Mouse (Mus musculus) hindbrain, embryonic 10.5 days (tissue): ENCODE results near the gene Bcorl1. TPM values are rescaled to one million over a fixed set of nuclear protein-coding genes. Genes with fewer than 3 reads are reported as not detected.

Experiments
- DNase-seq: peaks from one replicate; pipeline ENCODE4 v3.0.0-alpha.2; 2017; ENCODE audit warnings: low spot score
- H3K27ac ChIP-seq: fragments of 300-500 bp; sonication (generic); 2 replicates; pipeline ENCODE4 v1.5.1; 2016; ENCODE audit warnings: mild to moderate bottlenecking, moderate library complexity
- H3K27me3 ChIP-seq: fragments of 300-500 bp; sonication (generic); 2 replicates; pipeline ENCODE4 v1.6.1; 2016; ENCODE audit warnings: mild to moderate bottlenecking; ENCODE audit not compliant: poor library complexity, insufficient read depth, severe bottlenecking
- H3K36me3 ChIP-seq: fragments of 300-500 bp; sonication (generic); 2 replicates; pipeline ENCODE4 v1.6.1; 2016; ENCODE audit warnings: mild to moderate bottlenecking, moderate library complexity
- H3K4me1 ChIP-seq: fragments of 300-500 bp; sonication (generic); replicated peaks from 2 replicates; pipeline ENCODE4 v1.6.1; 2016; ENCODE audit warnings: mild to moderate bottlenecking
- H3K4me3 ChIP-seq: fragments of 300-500 bp; sonication (generic); 2 replicates; pipeline ENCODE4 v1.5.1; 2016; ENCODE audit warnings: mild to moderate bottlenecking, moderate library complexity
- H3K9me3 ChIP-seq: fragments of 300-500 bp; sonication (generic); 2 replicates; pipeline ENCODE4 v1.6.1; 2016; ENCODE audit warnings: mild to moderate bottlenecking, moderate library complexity
- WGBS: fragments of 180-500 bp; shearing (Covaris S2); methylation state at CpG from one replicate; pipeline ENCODE4 v1.1.7; 2016; 5-methylcytosine and 5-hydroxymethylcytosine counted together
- polyA plus RNA-seq: library from polyadenylated mRNA; unstranded; fragments of >200 nt; fragmentation: Nextera tagmentation; extraction: Ambion mirVana; gene quantifications from 2 replicates; pipeline ENCODE4 v1.2.1, GENCODE M21; 2016

Gene Bcorl1
- polyA plus RNA-seq, 1 experiment from 2014 or later = 5.4 TPM

GRCm38 (mm10) chrX:48454495-48454878 is 113.3 kb downstream of the Bcorl1 start:
- no peaks in the 10 kb centered on the region for H3K36me3 ChIP-seq
- H3K4me1 ChIP-seq = peaks cover 21% of the 10 kb centered on the region; the same call in 1 of the 2 replicates
- no peaks in the 10 kb centered on the region; the same call in 1 of the 2 replicates for H3K9me3 ChIP-seq
- 22% methylated on average over 21 of the region's 21 CpGs for WGBS
- DNase-seq = no peak
- H3K27me3 ChIP-seq = peaks cover 64% of the 10 kb centered on the region
- peak overlapping the region; percentile 50 for H3K4me3 ChIP-seq
- H3K27ac ChIP-seq = peak overlapping the region; percentile 70; the same call in 1 of the 2 replicates

- 39% methylated on average over 9 of the region's 9 CpGs for WGBS
- peaks cover 15% of the 10 kb centered on the region; the same call in 1 of the 2 replicates for H3K4me1 ChIP-seq
- DNase-seq = no peak
- H3K36me3 ChIP-seq = no peaks in the 10 kb centered on the region
- H3K9me3 ChIP-seq = no peaks in the 10 kb centered on the region; the same call in 1 of the 2 replicates
- H3K27ac ChIP-seq = no peak overlapping the region
- peaks cover 64% of the 10 kb centered on the region for H3K27me3 ChIP-seq
- H3K4me3 ChIP-seq = no peak overlapping the region
These were observed 113.9 kb downstream of the Bcorl1 start for GRCm38 (mm10) chrX:48455018-48455417.

GRCm38 (mm10) chrX:48456956-48457355 is 115.8 kb downstream of the Bcorl1 start:
- Histone ChIP-seq H3K36me3 (no peaks in the 10 kb centered on the region), H3K9me3 (no peaks in the 10 kb centered on the region; the same call in 1 of the 2 replicates), H3K4me3 (no peak overlapping the region), H3K27ac (no peak overlapping the region), H3K4me1 (peaks cover 12% of the 10 kb centered on the region; the same call in 1 of the 2 replicates), H3K27me3 (peaks cover 53% of the 10 kb centered on the region)
- 65% methylated on average over 6 of the region's 6 CpGs for WGBS
- DNase-seq = no peak

Other genes with a start within 250 kb of the Bcorl1 start
- gene Xpnpep2, start 232.6 kb upstream of the Bcorl1 start, polyA plus RNA-seq = 1.3 and 1.4 TPM in 2 replicates
- gene Sash3, start 194.9 kb upstream of the Bcorl1 start, polyA plus RNA-seq = 1.1 and 1.9 TPM in 2 replicates
- gene Zdhhc9, start 132.5 kb upstream of the Bcorl1 start, polyA plus RNA-seq = 2.7 and 3.9 TPM in 2 replicates
- 14.5 and 20.0 TPM in 2 replicates for gene Utp14a, start 84.5 kb upstream of the Bcorl1 start, polyA plus RNA-seq
- 2.6 and 2.8 TPM in 2 replicates for gene Elf4, start 121.8 kb downstream of the Bcorl1 start, polyA plus RNA-seq
- 65.5 and 73.0 TPM in 2 replicates for gene Aifm1, start 172.2 kb downstream of the Bcorl1 start, polyA plus RNA-seq
- 10.7 and 28.3 TPM in 2 replicates for gene Rab33a, start 177.9 kb downstream of the Bcorl1 start, polyA plus RNA-seq